Mouse (Mus musculus) heart, postnatal 4 days (tissue): ENCODE results near the gene Jmjd8. TPM values are rescaled to one million over a fixed set of nuclear protein-coding genes. Genes with fewer than 3 reads are reported as not detected.

Experiments
- DNase-seq: peaks from one replicate; pipeline ENCODE4 v3.0.0; 2021
- total RNA-seq, 2 experiments: library from RNA; stranded (reverse); gene quantifications; 2 replicates each; pipeline ENCODE4 v1.2.3; 2021

Gene Jmjd8
- total RNA-seq, 2 experiments from 2014 or later: 34.7 to 37.4 TPM

- DNase-seq: peak; percentile 69
Measured at GRCm38 (mm10) chr17:25808789-25809605, 19.7 kb upstream of the Jmjd8 start, which contains the start of gene Fbxl16. Gene Fbxl16, plus strand, starts transcription at chr17:25809085.

DNA sequence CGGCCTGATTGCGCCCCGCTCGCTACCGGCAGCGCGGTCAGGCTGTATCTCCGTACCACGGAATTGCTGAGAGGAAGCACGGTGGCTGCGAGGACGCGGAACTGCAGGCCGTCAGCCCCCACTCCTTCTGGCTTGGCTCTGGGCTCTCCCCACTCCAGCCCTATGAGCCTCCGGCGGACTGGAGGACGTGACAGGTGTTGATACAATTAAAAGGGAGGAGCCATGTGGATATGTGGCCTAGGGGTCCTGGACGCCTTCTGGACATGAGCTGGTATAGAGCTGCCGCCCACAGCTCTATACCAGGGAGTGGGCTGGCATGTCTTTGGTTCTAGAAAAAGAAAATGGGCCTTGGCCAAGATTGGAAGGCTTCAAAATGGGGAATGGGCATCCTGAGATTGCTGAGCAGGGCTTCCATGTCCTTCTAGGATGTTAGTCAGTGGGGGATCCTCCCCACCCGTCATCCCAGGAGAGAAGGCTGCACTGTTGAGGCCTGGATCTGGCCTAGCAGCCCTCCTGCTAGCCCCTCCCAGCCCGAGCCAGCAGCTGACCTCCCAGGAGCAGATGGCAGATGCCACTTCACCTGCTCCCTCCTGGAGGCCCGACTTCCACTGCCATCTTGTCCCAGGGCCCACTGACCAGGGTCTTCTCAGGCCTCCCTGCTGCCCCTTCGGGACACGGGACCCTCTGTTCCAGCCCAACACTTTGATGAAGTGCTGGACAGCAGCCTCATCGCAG, 18.9 kb upstream of the Jmjd8 start:
- DNase-seq: no peak

- DNase-seq: no peak
Measured at GRCm38 (mm10) chr17:25810890-25811289, 17.8 kb upstream of the Jmjd8 start.

DNA sequence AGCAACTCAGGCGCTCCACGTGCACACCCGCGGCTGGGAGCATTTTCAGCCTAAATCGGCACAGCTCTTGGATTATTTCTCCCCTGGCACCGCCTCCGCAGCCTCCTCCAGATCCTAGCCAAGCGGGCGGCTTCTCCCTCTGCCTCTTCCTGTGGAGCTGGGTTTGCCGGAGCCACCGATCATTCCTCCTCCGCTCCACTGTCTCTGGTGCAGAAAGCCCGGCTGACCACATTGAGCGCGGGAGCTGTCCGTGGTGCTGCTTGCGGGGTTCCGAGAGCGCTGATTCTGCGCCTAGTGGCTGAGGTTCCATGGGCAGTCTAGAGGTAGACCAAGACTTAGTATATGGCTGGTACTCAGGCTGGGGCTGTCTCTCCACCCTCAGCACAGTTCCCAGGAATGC, 15.2 kb upstream of the Jmjd8 start:
- peak; percentile 95 for DNase-seq

GRCm38 (mm10) chr17:25817662-25818061, 11.0 kb upstream of the Jmjd8 start:
- no peak for DNase-seq

- DNase-seq: no peak
Measured at GRCm38 (mm10) chr17:25818851-25819780, 9.6 kb upstream of the Jmjd8 start.

DNA sequence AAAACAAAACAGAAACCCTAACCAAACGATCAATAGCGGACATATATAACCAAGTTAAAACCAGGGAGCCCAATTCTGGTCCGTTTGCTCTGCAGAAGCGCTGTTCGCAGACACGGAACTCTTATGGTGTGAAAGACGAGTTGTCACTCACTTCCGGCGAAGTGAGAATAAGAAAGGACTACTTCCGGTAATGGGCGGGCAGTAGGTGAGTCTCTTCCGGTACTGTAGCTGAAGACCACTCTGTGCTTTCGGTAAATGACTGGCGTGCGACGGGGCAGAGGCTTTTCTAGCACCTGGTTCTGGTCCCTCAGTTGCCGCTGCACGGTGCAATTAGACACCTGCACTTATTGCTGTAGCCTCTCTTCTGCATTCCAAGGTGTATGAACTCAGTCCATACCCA, 5.2 kb upstream of the Jmjd8 start, which contains the start of gene Wdr24:
TSS of gene Wdr24 (plus strand) at position 176 of the 400 bp plus-strand sequence.
- peak; percentile 82 for DNase-seq

- DNase-seq: no peak
Measured at GRCm38 (mm10) chr17:25824362-25825142, 4.1 kb upstream of the Jmjd8 start.

DNA sequence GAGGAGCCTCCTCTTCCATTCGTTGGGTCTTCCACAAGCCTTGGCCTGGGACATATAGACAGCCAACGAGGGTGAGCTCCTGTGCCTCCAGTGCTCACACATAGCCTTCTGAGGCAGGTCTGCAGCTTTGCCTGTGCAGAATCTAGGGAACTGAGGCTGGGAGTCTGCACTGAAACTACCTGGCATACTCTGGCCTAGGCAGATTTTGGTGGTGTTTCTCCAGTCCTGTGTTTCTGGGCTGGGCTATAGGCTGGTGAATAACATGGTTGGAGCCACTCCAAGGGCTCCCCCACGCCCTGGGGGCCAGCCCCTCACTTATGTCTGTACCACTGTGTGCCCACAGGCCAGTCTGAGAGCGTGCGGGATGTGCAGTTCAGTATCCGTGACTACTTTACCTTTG, 3.4 kb upstream of the Jmjd8 start:
- no peak for DNase-seq

DNA sequence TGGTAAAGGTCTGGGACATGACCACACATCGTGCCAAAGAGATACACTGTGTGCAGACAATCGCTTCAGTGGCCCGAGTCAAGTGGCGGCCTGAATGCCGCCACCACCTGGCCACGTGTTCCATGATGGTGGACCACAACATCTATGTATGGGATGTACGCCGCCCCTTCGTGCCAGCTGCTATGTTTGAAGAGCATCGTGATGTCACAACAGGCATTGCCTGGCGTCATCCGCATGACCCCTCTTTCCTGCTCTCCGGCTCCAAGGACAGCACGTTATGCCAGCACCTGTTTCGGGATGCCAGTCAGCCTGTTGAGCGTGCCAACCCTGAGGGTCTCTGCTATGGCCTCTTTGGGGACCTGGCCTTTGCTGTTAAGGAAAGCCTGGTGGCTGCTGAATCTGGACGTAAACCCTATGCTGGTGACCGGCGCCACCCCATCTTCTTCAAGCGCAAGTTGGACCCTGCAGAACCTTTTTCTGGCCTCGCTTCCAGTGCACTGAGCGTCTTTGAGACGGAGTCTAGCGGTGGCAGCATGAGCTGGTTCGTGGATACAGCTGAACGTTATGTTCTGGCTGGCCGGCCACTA, 2.6 kb upstream of the Jmjd8 start:
- DNase-seq: no peak

GRCm38 (mm10) chr17:25827011-25827410, 1.7 kb upstream of the Jmjd8 start:
- DNase-seq: no peak

DNA sequence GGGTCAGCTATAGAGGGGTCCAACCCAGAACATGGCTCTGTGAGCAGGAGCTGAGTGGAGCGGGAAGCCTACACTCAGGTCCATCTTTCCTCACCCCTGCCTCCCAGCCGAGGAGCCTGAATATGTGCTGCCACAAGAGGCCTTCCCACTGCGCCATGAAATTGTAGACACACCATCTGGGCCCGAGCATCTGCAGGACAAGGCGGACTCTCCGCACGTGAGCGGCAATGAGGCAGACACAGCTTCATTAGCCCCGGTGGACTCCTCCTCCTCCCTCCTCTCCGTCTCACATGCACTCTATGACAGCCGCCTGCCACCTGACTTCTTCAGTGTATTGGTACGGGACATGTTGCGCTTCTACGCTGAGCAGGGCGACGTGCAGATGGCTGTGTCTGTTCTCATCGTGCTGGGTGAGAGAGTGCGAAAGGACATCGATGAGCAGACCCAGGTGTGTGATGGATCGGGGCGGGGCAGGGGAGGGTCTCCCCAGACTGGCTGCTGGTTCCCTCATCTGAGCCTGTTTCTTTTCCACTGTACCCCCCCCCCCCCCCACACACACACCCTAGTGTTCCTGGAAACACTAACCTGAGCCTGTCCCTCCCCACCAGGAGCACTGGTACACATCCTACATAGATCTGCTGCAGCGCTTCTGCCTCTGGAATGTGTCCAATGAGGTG, 983 bp upstream of the Jmjd8 start:
- DNase-seq: no peak

DNA sequence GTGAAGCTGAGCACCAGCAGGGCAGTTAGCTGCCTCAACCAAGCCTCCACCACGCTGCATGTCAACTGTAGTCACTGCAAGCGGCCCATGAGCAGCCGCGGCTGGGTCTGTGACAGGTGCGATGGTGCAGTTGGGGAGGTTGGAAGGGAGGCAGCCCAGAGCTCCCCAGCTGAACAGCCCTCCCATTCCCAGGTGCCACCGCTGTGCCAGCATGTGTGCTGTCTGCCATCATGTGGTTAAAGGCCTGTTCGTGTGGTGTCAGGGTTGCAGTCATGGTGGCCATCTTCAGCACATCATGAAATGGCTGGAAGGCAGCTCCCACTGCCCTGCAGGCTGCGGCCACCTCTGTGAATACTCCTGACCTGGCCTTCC, 458 bp upstream of the Jmjd8 start:
- no peak for DNase-seq

- DNase-seq: no peak
Measured at GRCm38 (mm10) chr17:25829558-25830017, 921 bp downstream of the Jmjd8 start.

DNA sequence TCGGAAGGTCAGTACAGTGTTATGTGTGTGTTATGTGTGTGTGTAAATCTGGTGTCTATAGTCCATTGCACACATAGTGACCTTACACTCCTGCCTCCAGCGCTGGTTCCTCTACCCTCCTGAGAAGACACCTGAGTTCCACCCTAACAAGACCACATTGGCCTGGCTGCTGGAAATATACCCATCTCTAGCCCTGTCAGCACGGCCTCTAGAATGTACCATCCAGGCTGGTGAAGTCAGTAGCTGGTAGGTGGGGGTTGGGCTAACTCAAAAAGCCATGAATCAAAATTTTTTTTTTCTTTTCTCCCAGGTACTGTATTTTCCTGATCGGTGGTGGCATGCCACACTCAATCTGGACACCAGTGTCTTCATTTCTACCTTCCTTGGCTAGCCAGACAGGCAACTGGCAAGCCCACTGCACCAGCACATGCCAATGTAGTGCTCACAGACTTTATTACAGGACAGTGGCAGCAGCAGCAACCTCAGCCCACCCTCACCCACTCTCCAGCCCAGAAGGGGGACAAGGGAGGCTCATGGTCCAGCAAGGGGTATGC, 1.6 kb downstream of the Jmjd8 start:
- DNase-seq: no peak

DNA sequence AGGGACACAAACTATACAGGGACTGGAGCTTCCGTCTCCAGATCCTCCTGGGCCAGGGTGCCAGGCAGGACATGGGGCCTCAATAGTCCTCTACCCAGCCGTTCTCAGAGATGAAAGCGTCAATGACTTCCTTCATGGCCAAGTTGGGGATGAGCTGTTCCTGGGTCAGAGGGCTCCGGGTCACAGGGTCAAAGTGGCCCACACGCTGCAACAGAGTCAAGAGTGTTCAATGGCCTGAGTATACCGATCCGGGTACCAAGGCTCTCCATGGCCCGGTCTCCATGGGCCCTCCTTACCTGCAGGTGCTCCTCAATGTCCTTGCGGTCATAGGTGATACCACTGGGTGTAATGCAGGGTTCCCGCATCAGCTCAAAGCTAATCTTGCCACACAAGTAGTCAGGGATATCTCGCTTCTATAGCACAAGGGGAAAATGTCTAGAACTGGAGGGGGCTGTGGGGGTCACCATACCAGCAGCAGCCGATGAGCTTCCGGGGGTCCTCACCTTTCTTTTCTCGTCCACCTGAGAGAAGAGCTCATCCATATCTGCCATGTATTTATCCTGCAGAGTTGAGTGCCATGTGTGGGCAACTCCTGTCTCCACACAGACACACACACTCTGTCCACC, 2.3 kb downstream of the Jmjd8 start:
- no peak for DNase-seq

- DNase-seq: peak; percentile 47
Measured at GRCm38 (mm10) chr17:25831451-25832281, 3.0 kb downstream of the Jmjd8 start.

GRCm38 (mm10) chr17:25832436-25833290, 4.0 kb downstream of the Jmjd8 start:
- peak; percentile 100 for DNase-seq
